Mouse (Mus musculus): ENCODE data around the gene Celf2. TPM values are rescaled to one million over a fixed set of nuclear protein-coding genes. Genes with fewer than 3 reads are reported as not detected.

The Celf2 gene
- total RNA-seq, 2 experiments from 2014 or later = 69.7 to 79.8 TPM

DNA sequence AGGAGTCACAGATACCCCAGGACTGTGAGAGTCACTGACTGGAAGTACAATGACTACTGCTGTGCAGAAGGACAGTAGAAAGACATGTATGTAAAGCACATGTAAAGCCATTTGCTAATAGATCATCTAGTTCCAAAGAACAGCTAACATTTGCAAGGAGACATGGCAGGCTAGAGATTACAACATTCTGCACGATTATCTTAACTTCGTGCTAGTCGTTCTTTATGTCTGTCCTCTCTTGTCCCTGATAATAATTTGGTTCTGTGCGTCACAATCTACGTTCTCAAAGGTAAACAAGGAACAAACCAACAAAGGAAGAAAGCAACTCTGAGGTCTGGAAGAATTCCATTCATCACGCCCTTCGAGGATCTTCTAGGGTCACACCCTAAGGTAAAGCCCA, 805.0 kb downstream of the Celf2 start:
- no peak for DNase-seq (ENCODE audit: low spot score)

DNA sequence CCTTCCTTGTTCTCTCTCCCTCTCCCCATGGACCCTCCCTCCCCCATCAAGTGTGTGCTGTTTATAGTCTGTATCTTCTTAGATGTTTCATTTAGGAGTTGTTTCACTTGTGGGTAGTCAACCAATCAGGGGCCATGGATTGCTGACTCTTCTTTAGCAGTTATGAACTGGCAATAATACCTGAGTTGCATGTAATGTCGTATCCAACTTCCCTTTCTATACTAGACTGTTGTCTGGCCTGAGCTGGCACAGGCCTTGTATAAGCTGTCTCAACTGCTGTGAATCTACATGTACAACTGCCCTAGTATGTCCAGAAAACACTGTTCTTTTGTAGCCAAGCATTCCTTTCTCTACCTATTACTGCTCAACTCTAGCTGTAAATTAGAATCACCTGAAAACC, 813.0 kb downstream of the Celf2 start:
- no peak for DNase-seq (ENCODE audit: low spot score)

- DNase-seq (ENCODE audit: low spot score) = no peak
Observed at GRCm38 (mm10) chr2:6695353-6695951, 813.9 kb downstream of the Celf2 start.

- no peak for DNase-seq (ENCODE audit: low spot score)
Observed at GRCm38 (mm10) chr2:6689689-6690088, 819.7 kb downstream of the Celf2 start.

GRCm38 (mm10) chr2:6678231-6678630, 831.1 kb downstream of the Celf2 start:
- no peak for DNase-seq (ENCODE audit: low spot score)

GRCm38 (mm10) chr2:6677457-6677856, 831.9 kb downstream of the Celf2 start:
- no peak for DNase-seq (ENCODE audit: low spot score)

- no peak for DNase-seq (ENCODE audit: low spot score)
Observed at GRCm38 (mm10) chr2:6674401-6674800, 835.0 kb downstream of the Celf2 start.

- DNase-seq (ENCODE audit: low spot score) = no peak
Observed at GRCm38 (mm10) chr2:6673418-6673817, 835.9 kb downstream of the Celf2 start.

DNA sequence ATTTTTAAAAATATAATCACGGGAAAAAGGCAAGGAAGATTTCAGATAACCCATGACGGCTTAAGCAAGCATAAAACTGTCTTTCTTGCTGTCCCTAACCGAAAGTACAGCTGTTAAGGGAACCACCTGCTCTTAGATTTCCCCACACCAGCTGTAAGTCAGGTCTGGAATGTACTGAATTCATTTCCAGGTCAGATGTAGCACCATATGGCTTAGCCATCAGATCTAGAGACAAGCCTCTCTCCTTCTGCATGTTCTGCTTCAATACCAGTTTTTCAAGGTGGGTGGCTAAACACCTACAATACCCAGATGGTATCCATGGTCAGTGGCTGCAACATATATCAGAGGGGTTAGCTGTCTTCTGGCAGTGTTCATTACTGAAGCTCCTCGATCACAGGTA, 841.8 kb downstream of the Celf2 start:
- no peak for DNase-seq (ENCODE audit: low spot score)

DNA sequence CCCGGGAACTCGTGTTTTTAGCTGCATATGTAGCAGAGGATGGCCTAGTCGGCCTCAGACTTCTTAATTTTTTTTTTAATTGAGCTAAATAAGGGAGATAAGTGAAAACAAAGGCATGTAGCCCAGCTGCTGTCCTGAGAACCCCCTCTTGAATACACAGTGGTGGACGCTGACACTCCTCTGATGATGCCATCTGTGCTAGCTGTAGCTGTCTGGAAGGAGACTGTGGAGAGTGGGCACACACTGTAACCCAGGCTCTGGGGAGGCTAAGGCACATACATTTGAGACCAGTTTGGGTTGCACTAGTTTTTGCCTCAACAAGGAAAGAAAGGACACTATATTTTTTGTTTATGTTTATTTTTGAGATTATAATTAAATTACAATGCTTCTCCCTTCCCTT, 849.5 kb downstream of the Celf2 start:
- no peak for DNase-seq (ENCODE audit: low spot score)

DNA sequence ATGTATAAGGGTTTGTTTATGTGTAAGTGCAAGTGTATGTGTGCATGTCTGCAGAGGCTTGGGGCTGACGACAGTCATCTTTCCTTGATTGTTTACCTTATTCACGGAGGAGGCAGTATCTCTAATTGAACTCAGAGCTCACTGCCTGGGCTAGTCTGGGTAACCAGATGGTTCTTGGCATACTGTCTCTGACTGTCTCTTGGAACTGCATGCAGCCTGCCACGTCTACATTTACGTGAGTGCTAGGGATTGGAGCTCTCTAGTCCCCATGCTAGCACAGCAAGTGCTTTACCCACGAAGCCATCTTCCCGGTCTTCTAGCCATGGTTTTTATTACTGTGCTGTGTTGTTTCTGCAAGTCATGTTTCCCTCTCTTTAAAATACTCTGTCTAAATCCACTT, 855.6 kb downstream of the Celf2 start:
- DNase-seq (ENCODE audit: low spot score) = no peak

DNA sequence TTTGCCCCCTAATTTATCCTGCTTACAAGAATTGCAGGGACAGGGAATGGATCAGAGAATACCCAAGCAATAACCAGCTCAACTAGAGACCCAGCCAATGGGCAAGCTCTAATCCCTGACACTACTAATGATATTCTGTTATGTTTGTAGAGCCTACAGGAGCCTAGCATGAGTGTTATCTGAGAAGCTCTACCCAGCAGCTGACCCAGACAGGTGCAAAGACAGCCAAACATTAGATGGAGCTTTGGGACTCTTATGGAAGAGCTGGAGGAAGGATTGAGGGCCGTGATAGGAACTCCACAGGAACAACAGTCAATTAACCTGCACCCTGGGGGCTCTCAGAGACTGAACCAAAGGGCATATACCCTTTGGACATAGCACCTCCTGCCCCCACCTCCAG, 857.7 kb downstream of the Celf2 start:
- DNase-seq (ENCODE audit: low spot score) = no peak

DNA sequence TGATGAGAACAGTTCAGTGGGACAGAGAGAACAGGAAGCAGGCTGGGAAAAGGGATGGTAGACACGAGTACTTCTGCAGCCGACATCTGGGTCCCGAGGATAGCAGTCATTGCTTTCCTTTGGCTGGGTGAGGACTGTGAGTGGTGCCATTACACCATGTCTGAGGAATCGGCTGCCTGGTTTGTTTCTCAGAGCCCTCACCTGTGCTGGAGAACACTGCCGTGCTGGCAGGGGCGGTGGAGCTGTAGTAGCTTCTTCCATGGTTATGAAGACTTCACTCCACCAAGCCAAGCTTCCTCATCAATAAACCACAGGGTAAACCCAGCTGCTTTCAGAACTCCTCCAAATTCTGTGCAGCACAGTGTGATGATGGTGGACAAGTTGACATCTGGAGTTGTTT, 860.5 kb downstream of the Celf2 start:
- DNase-seq (ENCODE audit: low spot score) = no peak

DNA sequence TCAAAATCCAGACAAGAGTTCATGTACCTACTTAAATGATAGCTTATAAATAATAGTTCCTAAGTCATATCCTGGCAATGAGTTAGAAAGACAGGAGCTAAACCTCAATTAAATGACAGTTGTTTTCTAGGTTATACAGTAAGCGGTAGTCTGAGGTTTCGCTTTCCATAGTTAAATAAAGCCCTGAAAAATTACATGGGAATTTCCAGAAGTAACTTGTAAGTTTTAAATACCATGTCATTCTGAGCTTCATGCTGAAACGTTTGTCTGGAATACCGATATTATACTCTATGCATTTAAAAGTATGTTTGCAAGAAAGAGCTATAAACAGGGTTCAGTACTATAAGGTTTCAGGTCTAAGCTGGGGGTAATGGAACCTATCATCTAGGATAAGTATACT, 862.3 kb downstream of the Celf2 start:
- DNase-seq (ENCODE audit: low spot score) = no peak

DNA sequence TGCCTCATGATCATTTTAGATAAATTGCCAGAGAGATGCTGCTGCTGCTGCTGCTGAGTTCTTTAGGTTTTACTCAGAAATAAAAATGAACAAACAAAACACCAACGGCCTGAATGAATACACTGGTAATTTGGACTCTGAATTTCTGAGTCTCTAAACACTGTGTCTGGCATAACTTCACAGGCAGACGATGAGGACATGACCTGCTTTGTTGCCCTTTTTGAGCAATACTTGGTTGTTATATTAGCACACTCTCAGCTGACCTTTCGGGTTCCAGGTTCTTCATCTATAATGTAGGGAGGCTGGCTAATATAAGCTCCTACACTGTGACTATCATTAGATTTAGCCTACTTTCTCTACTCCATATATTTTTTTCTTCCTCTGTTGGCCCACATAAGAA, 863.0 kb downstream of the Celf2 start:
- DNase-seq (ENCODE audit: low spot score) = no peak

DNA sequence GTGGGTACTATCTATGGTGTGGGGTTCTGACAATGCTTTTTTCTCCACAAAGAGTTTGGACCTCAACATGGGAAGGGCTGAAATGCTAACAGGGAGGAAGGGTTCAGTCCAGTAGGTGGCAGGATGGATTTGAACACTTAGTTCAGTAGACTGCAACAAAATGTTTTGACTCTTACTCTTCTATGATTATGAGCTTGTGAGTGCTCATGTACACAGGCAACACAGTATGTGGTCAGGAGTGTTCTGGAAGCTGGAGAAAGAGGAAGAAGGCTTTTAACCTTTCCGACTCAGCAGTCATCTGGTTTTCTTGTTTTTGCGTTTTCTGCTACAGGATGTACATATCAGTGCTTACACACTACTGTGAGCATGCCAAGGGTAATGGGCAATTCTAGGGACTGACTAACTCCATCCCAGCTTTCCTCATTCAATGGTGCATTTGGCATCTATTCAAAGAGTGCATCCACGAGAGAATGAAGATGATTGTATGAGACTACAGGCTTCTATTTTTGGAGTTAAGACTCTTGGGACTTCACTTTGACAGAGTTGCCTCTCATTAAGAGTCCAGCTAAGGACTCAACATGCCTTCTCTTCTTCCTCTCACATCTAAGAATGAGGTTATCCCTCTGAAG, 867.0 kb downstream of the Celf2 start:
- no peak for DNase-seq (ENCODE audit: low spot score)

GRCm38 (mm10) chr2:6639370-6639769, 870.0 kb downstream of the Celf2 start:
- DNase-seq (ENCODE audit: low spot score) = no peak

- no peak for DNase-seq (ENCODE audit: low spot score)
Observed at GRCm38 (mm10) chr2:6637147-6637546, 872.2 kb downstream of the Celf2 start.

- DNase-seq (ENCODE audit: low spot score) = no peak
Observed at GRCm38 (mm10) chr2:6634899-6635298, 874.5 kb downstream of the Celf2 start.

- no peak for DNase-seq (ENCODE audit: low spot score)
Observed at GRCm38 (mm10) chr2:6633115-6633514, 876.2 kb downstream of the Celf2 start.

DNA sequence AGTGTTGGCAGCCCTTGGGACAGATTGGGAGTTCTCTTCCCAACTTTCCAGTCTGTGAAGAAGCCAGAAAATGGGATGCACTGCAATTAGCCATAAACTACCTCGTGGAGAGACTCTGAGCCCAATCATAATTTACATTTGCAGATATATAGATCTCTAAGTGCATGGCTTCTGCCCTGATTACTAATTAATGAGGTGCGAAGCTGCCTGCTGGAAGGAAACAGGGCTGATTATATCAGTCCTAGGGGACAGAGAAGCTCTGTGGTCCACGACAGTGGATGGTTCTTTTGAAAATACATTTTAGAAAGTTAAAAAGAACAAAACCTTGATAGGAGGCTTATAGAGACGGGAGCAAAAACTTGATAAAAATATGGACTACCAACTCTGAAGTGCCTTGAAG, 885.6 kb downstream of the Celf2 start:
- DNase-seq (ENCODE audit: low spot score) = no peak

GRCm38 (mm10) chr2:6622082-6622481, 887.3 kb downstream of the Celf2 start:
- DNase-seq (ENCODE audit: low spot score) = no peak

GRCm38 (mm10) chr2:6618856-6619255, 890.5 kb downstream of the Celf2 start:
- DNase-seq (ENCODE audit: low spot score) = no peak

DNA sequence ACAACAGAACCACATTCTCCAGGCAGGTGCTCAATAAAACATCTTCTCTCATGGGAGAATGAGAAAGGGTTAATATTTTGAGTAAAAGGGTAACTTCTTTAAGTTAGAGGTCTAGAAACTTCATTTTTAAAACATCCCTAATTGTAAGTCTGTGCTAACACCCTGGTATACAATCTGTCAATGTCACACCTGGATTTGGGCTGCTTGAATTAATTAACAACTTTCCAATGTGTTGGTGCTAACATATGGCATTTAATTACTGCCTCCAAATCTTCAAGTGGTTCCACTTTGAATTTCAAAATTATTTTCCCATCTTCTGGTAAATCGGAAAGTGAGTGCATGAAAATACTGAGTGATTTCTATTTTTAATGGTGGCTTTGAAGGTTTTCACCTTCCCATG, 890.9 kb downstream of the Celf2 start:
- DNase-seq (ENCODE audit: low spot score) = no peak

Measured in gastrocnemius, adult 18-20 months (tissue).